Mouse (Mus musculus): Measurements from ENCODE around the gene Calca. TPM values are rescaled to one million over a fixed set of nuclear protein-coding genes. Genes with fewer than 3 reads are reported as not detected.

Calca gene
- not detected for polyA plus RNA-seq (2017; shearing (Covaris generic))

DNA sequence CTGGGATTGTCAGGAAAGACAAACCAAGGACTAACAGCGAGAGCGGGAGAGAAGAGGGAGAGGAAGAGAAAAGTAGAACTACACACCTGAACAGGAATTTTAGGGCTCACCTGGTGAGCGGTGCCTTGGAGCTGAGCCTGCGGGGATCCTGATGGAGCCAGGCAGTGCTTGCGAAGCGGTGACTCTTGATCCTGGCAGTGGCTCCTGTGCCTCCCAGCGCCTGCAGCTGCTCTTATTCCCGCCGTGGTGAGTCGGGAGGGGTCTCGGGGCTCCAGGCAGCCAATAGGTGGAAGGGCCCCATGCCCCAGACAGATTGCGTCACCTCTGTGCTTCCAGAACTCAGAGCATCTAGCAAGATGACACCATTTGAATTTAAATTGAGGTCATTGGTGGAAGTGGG lies at the start of gene Calca:
Gene Calca (minus strand): TSS at position 256 of the 400 bp plus-strand sequence.

Other genes starting within 250 kb of the Calca start
- 129 TPM for gene Pde3b, start 221.1 kb downstream of the Calca start, polyA plus RNA-seq (2017; shearing (Covaris generic))
- 2.2 TPM for gene Cyp2r1, start 73.4 kb downstream of the Calca start, polyA plus RNA-seq (2017; shearing (Covaris generic))
- gene Calcb, start 82.3 kb upstream of the Calca start, polyA plus RNA-seq (2017; shearing (Covaris generic)) = not detected
- not detected for gene Insc, start 107.3 kb upstream of the Calca start, polyA plus RNA-seq (2017; shearing (Covaris generic))

Data from naive thymus-derived CD4-positive, alpha-beta T cell, adult 5 months (primary cell).